ENCODE assay signal across 14 mouse cellular contexts in the genomic region with DNA sequence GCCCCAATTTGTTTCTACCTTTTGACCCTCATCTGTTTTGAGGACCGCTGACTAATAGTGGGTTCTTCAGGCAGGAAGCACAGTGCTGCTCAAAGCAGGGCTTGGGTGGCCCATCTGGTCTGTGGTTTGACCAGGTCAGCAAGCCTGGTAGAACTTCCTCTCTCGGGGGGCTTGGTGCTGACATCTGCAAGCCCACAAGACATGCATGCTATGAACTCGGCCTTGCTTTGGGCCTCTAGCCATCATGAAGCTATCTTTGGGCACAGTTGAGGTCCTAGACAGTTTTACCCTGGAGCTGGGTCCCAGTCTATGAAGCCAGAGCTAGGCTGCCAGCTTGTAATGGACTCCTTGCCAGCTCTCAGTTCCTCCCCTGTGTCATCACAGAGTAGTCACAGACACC. TPM values are rescaled to one million over a fixed set of nuclear protein-coding genes. Genes with fewer than 3 reads are reported as not detected.
DNase-seq lines count a peak whose midpoint lies in the region; ATAC-seq and TF ChIP-seq lines count a peak whose summit lies in the region.
"Had no signal": no experiment of that assay in that cellular context is flagged by ENCODE, and none has a peak within 500 bp of the region (broad histone marks: within the 10 kb centered on the region; RNA-seq: fewer than 3 reads in every experiment).

No protein-coding gene starts in this region.

- H3K4me2 ChIP-seq in kidney, embryonic 16.5 days (replicated peaks; ENCODE audit: low read depth, low read length): no peak overlapping the region
- no peak overlapping the region for H3K4me2 ChIP-seq in midbrain, embryonic 16.5 days (ENCODE audit: low read length)
- no peak overlapping the region for H3K4me2 ChIP-seq in midbrain, postnatal 0 days (ENCODE audit: low read depth, low read length, poor library complexity, severe bottlenecking)
- H3K4me2 ChIP-seq: heart, embryonic 12.5 days; hindbrain, embryonic 14.5 days; kidney, embryonic 15.5 days had no signal

- no peaks in the 10 kb centered on the region for H3K4me1 ChIP-seq in kidney, embryonic 16.5 days (ENCODE audit: insufficient read depth, low read length)
- H3K4me1 ChIP-seq in midbrain, embryonic 10.5 days: peaks cover 18% of the 10 kb centered on the region
- no peaks in the 10 kb centered on the region for H3K4me1 ChIP-seq in midbrain, embryonic 16.5 days (ENCODE audit: control insufficient read depth, insufficient read depth, low read length)
- H3K4me1 ChIP-seq in limb, embryonic 10.5 days: no peaks in the 10 kb centered on the region
- H3K4me1 ChIP-seq in midbrain, postnatal 0 days (ENCODE audit: insufficient read depth, low read length): no peaks in the 10 kb centered on the region

- H3K27ac ChIP-seq in kidney, embryonic 16.5 days (ENCODE audit: low read length): no peak overlapping the region
- 0 out of 2 replicates have a peak overlapping the region, but pooled peaks have one; percentile 9 for H3K27ac ChIP-seq in midbrain, embryonic 10.5 days (replicated peaks)
- no peak overlapping the region for H3K27ac ChIP-seq in midbrain, embryonic 16.5 days (ENCODE audit: low read length)
- no peak overlapping the region for H3K27ac ChIP-seq in limb, embryonic 10.5 days
- H3K27ac ChIP-seq in midbrain, postnatal 0 days (ENCODE audit: low read depth, low read length): no peak overlapping the region
- H3K27ac ChIP-seq: hindbrain, embryonic 14.5 days; kidney, embryonic 15.5 days had no signal

- H3K36me3 ChIP-seq in kidney, embryonic 16.5 days (ENCODE audit: insufficient read depth, low read length): no peaks in the 10 kb centered on the region
- H3K36me3 ChIP-seq in midbrain, embryonic 10.5 days: no peaks in the 10 kb centered on the region
- H3K36me3 ChIP-seq in midbrain, embryonic 16.5 days (ENCODE audit: control insufficient read depth, insufficient read depth, low read length): no peaks in the 10 kb centered on the region
- H3K36me3 ChIP-seq in splenic B cell, adult 2 months (ENCODE audit: control insufficient read depth, insufficient read depth, low read length, poor library complexity, severe bottlenecking): no peaks in the 10 kb centered on the region
- no peaks in the 10 kb centered on the region for H3K36me3 ChIP-seq in limb, embryonic 10.5 days
- no peaks in the 10 kb centered on the region for H3K36me3 ChIP-seq in midbrain, postnatal 0 days (ENCODE audit: insufficient read depth, low read length)
- H3K36me3 ChIP-seq: heart, embryonic 12.5 days; kidney, embryonic 15.5 days had no signal

- WGBS in kidney, embryonic 16.5 days: 82% methylated on average over 3 of the region's 3 CpGs
- WGBS in midbrain, embryonic 10.5 days: 80% methylated on average over 3 of the region's 3 CpGs
- WGBS in midbrain, embryonic 16.5 days: 88% methylated on average over 3 of the region's 3 CpGs
- WGBS in limb, embryonic 10.5 days: 85% methylated on average over 3 of the region's 3 CpGs
- 83% methylated on average over 3 of the region's 3 CpGs for WGBS in midbrain, postnatal 0 days

- no peaks in the 10 kb centered on the region for H3K27me3 ChIP-seq in kidney, embryonic 16.5 days (ENCODE audit: insufficient read depth, low read length)
- H3K27me3 ChIP-seq in midbrain, embryonic 10.5 days (ENCODE audit: low read depth, poor library complexity, severe bottlenecking): no peaks in the 10 kb centered on the region
- H3K27me3 ChIP-seq in midbrain, embryonic 16.5 days (ENCODE audit: control insufficient read depth, insufficient read depth, low read depth, low read length): no peaks in the 10 kb centered on the region
- H3K27me3 ChIP-seq in splenic B cell, adult 2 months (ENCODE audit: control insufficient read depth, insufficient read depth, low read length, poor library complexity, severe bottlenecking): no peaks in the 10 kb centered on the region
- H3K27me3 ChIP-seq in limb, embryonic 10.5 days (ENCODE audit: low read depth, poor library complexity, severe bottlenecking): no peaks in the 10 kb centered on the region
- no peaks in the 10 kb centered on the region for H3K27me3 ChIP-seq in midbrain, postnatal 0 days (ENCODE audit: insufficient read depth, low read length)
- H3K27me3 ChIP-seq: kidney, embryonic 15.5 days had no signal

- no peaks in the 10 kb centered on the region for H3K9me3 ChIP-seq in kidney, embryonic 16.5 days (ENCODE audit: low read length)
- no peaks in the 10 kb centered on the region for H3K9me3 ChIP-seq in midbrain, embryonic 10.5 days (replicated peaks)
- no peaks in the 10 kb centered on the region for H3K9me3 ChIP-seq in midbrain, embryonic 16.5 days (replicated peaks; ENCODE audit: control insufficient read depth, low read length, poor library complexity, severe bottlenecking)
- H3K9me3 ChIP-seq in limb, embryonic 10.5 days (replicated peaks): no peaks in the 10 kb centered on the region
- H3K9me3 ChIP-seq in midbrain, postnatal 0 days (ENCODE audit: low read length): no peaks in the 10 kb centered on the region
- H3K9me3 ChIP-seq: heart, embryonic 12.5 days; kidney, embryonic 15.5 days had no signal

- H3K4me3 ChIP-seq in kidney, embryonic 16.5 days (ENCODE audit: low read length): no peak overlapping the region
- no peak overlapping the region for H3K4me3 ChIP-seq in midbrain, embryonic 10.5 days
- no peak overlapping the region for H3K4me3 ChIP-seq in midbrain, embryonic 16.5 days (ENCODE audit: low read depth, low read length)
- no peak overlapping the region for H3K4me3 ChIP-seq in limb, embryonic 10.5 days
- H3K4me3 ChIP-seq in midbrain, postnatal 0 days (ENCODE audit: low read depth, low read length): no peak overlapping the region
- H3K4me3 ChIP-seq: heart, embryonic 12.5 days; kidney, embryonic 15.5 days had no signal

- no peak for TF ChIP-seq CTCF in midbrain, postnatal 0 days (IDR thresholded peaks at IDR 0.05)

- no peak overlapping the region for H3K9ac ChIP-seq in kidney, embryonic 16.5 days (replicated peaks; ENCODE audit: low read length)
- no peak overlapping the region for H3K9ac ChIP-seq in midbrain, embryonic 16.5 days (ENCODE audit: low read depth, low read length)
- H3K9ac ChIP-seq in midbrain, postnatal 0 days (replicated peaks; ENCODE audit: low read length, poor library complexity, severe bottlenecking): no peak overlapping the region
- H3K9ac ChIP-seq: heart, embryonic 12.5 days; hindbrain, embryonic 14.5 days; kidney, embryonic 15.5 days had no signal

- ATAC-seq in kidney, embryonic 16.5 days (ENCODE audit: low FRiP score, low TSS enrichment): no peak
- ATAC-seq in midbrain, embryonic 16.5 days: no peak
- peak; percentile 85 for ATAC-seq in common myeloid progenitor, adult 5-6 weeks (replicated peaks; ENCODE audit: low read depth, poor library complexity, severe bottlenecking)
- ATAC-seq in midbrain, postnatal 0 days (ENCODE audit: low FRiP score): no peak

- DNase-seq in kidney, adult 9 months: peak; percentile 22
- no peak for DNase-seq in midbrain, embryonic 10.5 days (ENCODE audit: low spot score)
- DNase-seq in splenic B cell, adult 2 months (ENCODE audit: low read depth, low spot score): peak; percentile 7
- DNase-seq in limb, embryonic 10.5 days (ENCODE audit: low spot score): no peak
- no peak for DNase-seq in midbrain, postnatal 0 days (ENCODE audit: low spot score)
- DNase-seq: cerebellum, postnatal 25 days had no signal

RNA-seq across cellular contexts. Expression of a gene that starts 36.2 kb away (rescaled TPM):
- polyA plus RNA-seq in kidney, embryonic 16.5 days (2015; fragmentation: Nextera tagmentation; extraction: Ambion mirVana): 3.0 and 3.4 TPM in 2 replicates
- polyA plus RNA-seq in midbrain, embryonic 10.5 days (2016; fragmentation: Nextera tagmentation; extraction: Ambion mirVana): 2.1 and 3.2 TPM in 2 replicates
- polyA plus RNA-seq in midbrain, embryonic 16.5 days (2015; fragmentation: Nextera tagmentation; extraction: Ambion mirVana): 5.9 and 6.5 TPM in 2 replicates
- total RNA-seq in common myeloid progenitor, adult 5-6 weeks (2017): 0.09 and 0.53 TPM in 2 replicates
- polyA plus RNA-seq in limb, embryonic 10.5 days (2016; fragmentation: Nextera tagmentation; extraction: Ambion mirVana): 0.92 and 1.6 TPM in 2 replicates
- total RNA-seq in midbrain, postnatal 0 days (2014; rRNA removed): 10.2 and 13.9 TPM in 2 replicates
- polyA plus RNA-seq in midbrain, postnatal 0 days (2015; fragmentation: Nextera tagmentation; extraction: Ambion mirVana): 6.5 TPM in 2 replicates

RNA-seq across cellular contexts. Expression of a gene that starts 48.0 kb away (rescaled TPM):
- polyA plus RNA-seq in kidney, embryonic 16.5 days (2015; fragmentation: Nextera tagmentation; extraction: Ambion mirVana): 0.67 and 0.72 TPM in 2 replicates
- polyA plus RNA-seq in midbrain, embryonic 10.5 days (2016; fragmentation: Nextera tagmentation; extraction: Ambion mirVana): 0.32 and 0.79 TPM in 2 replicates
- 1.1 and 1.6 TPM in 2 replicates for polyA plus RNA-seq in midbrain, embryonic 16.5 days (2015; fragmentation: Nextera tagmentation; extraction: Ambion mirVana)
- total RNA-seq in common myeloid progenitor, adult 5-6 weeks (2017): 0.34 TPM in 1 of 2 replicates, not detected in the other
- polyA plus RNA-seq in limb, embryonic 10.5 days (2016; fragmentation: Nextera tagmentation; extraction: Ambion mirVana): 0.05 TPM in 1 of 2 replicates, not detected in the other
- 2.8 and 4.5 TPM in 2 replicates for total RNA-seq in midbrain, postnatal 0 days (2014; rRNA removed)
- 1.7 and 2.3 TPM in 2 replicates for polyA plus RNA-seq in midbrain, postnatal 0 days (2015; fragmentation: Nextera tagmentation; extraction: Ambion mirVana)

RNA-seq across cellular contexts. Expression of a gene that starts 55.2 kb away (rescaled TPM):
- not detected in 2 replicates for polyA plus RNA-seq in kidney, embryonic 16.5 days (2015; fragmentation: Nextera tagmentation; extraction: Ambion mirVana)
- polyA plus RNA-seq in midbrain, embryonic 10.5 days (2016; fragmentation: Nextera tagmentation; extraction: Ambion mirVana): not detected in 2 replicates
- polyA plus RNA-seq in midbrain, embryonic 16.5 days (2015; fragmentation: Nextera tagmentation; extraction: Ambion mirVana): not detected in 2 replicates
- not detected in 2 replicates for total RNA-seq in common myeloid progenitor, adult 5-6 weeks (2017)
- not detected in 2 replicates for polyA plus RNA-seq in limb, embryonic 10.5 days (2016; fragmentation: Nextera tagmentation; extraction: Ambion mirVana)
- total RNA-seq in midbrain, postnatal 0 days (2014; rRNA removed): not detected in 2 replicates
- not detected in 2 replicates for polyA plus RNA-seq in midbrain, postnatal 0 days (2015; fragmentation: Nextera tagmentation; extraction: Ambion mirVana)
- total RNA-seq: left cerebral cortex, postnatal 36 days had no signal
- polyA plus RNA-seq: heart, embryonic 12.5 days; hindbrain, embryonic 14.5 days; kidney, embryonic 15.5 days; liver, embryonic 16.5 days had no signal

Comparison
In these comparisons a context has a peak if more than half of its experiments do, and no peak if none do; other contexts are left out.
1. DNase-seq: peak in kidney, adult 9 months (single experiment) and splenic B cell, adult 2 months (single experiment); none in midbrain, embryonic 10.5 days (single experiment), limb, embryonic 10.5 days (single experiment) and midbrain, postnatal 0 days (single experiment).